Mouse (Mus musculus) cerebellum, postnatal 14 days (tissue): ENCODE data around the gene Hsdl2.
"Not testable (repeated sequence)": the region's sequence is repeated elsewhere in the genome, so short reads cannot be mapped to it uniquely, and the experiment has no call there.

ENCODE experiments used
- DNase-seq, 2 experiments: peaks; one replicate each; pipeline ENCODE4 v3.0.0; 2021; ENCODE audit warnings: mixed read lengths in 2 of 2

Gene Hsdl2

DNA sequence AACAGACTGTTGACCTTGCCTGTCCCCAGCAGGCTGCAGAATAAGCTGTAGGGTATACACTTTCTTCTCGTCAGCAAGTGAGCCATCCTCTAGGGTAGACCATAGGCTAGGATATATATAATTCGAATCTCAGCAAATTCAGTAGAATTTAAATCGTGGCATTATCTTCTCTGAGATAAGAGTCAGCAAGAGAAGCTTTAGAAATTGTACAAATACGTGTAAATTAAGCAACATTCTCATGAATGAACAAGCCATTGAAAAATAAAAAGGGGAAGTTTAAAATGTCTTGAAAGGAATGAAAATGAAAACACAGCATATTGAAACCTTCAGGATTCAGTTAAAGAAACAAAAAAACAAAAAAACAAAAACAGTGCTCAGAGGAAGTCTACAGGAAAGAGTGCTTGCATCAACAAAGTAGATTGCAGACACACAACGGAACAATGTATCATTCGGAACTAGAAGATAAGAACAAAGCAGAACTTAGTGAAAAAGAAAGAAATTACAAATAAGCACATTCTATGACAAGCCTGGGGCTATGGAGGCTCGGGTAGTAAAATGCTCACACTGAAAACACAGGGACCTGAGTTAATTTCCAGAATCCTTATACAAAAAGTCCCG lies 15.7 kb upstream of the Hsdl2 start:
- no peak for DNase-seq

DNA sequence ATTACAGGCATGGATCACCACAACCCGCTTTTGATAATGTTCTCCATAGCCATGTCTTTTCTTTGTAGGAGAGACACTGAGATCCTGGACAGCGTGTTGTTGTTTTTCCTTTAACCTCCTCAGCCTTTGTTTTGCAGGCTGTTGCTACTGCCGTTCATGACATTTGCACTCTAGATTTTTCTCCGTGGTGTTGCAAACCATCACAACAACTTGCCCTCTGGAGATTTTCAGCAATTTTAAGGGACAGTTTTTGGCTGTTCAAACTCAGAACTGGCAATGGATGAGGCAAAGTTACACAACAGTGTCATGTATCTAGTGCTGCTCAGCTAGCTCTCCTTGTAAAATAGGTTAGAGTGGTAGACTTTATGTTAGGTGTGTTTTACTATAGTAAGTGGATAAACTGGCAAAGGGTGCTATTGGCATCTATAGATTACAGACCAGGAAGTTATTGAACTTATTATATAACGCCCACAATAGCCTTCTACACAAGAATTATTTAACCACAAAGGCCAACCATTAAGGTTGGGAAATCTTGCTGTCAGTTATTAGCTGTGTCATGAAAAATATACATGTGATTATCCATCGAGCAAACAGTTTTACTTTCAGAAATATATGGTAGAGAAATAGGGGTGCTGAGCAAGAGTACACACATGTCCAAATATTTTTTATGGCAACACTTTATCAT lies 13.6 kb upstream of the Hsdl2 start:
- no peak for DNase-seq

DNA sequence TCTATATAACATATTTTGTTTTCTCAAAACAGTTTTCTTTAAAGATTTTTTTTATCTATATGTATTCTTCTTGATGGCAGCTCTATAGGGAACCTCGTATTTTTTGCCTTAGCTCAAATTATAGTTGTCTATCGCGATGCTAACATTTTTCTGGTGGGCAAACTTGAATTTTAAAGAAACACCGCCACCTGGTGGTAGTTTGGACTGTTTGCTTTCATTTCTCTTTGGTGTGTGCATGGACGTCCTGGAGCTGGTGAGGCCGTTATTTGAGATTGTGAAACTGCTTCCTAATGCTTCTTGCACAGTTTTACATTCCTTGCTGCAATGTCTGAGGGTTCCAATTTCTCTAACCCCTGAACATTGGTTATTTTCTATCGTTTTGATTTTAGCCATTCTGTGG lies 11.8 kb upstream of the Hsdl2 start:
- DNase-seq: peak; percentile 84 to 86

DNA sequence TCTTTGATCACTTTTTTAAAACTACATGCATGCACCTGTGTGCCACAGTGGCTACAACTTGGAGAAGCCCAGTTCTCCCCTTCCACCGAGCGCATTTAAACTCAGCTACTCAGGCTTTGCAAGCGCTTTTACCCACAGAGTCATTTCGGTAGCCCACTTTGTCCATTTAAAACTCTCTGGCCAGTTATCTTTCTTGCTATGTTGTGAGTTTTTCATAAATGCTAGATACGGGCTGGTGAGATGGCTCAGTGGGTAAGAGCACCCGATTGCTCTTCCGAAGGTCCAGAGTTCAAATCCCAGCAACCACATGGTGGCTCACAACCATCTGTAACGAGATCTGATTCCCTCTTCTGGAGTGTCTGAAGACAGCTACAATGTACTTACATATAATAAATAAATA lies 10.8 kb upstream of the Hsdl2 start:
- not testable (repeated sequence) for DNase-seq

- DNase-seq: no peak
These were observed 8.7 kb upstream of the Hsdl2 start for GRCm38 (mm10) chr4:59572521-59573118.

GRCm38 (mm10) chr4:59575184-59575958 lies 6.0 kb upstream of the Hsdl2 start:
- DNase-seq: no peak

DNA sequence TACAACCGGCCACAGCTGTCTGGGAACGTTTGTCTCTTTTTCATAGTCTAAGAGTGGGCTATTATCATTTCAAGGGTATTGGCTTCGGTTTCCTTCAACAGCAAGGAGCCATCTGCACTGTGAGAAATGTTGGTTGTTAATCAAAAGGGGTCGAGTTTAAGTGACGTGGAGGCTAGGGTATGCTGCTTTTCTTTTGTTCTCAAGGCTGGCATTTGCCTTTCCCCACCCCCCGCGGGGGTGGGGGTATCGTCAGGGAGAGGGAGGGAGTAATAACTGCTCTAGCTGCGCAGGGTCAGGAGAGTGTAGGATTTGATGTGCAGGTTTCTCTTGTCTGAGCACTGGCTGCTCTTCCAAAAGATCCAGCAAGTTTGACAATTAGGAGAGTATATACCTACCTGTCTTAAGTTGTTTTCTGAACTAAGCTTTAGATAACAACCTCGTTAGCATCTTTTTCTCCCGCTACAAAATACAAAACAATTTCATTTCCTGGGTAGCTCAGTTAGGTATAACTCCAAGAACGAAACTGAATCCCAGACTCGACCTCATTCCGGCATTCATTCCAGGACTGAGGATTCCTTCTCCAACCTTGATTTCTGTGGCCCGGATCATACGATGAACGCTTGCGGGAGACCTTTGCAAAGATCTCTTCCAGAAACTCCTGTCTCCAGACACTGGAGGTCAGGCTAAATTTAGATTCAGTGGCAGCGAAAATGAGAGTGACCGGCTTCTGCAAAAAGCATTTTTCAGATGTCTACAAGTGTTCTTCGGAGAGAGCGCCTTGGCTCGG lies 675 bp upstream of the Hsdl2 start:
- DNase-seq: peak; percentile 51 to 54

DNA sequence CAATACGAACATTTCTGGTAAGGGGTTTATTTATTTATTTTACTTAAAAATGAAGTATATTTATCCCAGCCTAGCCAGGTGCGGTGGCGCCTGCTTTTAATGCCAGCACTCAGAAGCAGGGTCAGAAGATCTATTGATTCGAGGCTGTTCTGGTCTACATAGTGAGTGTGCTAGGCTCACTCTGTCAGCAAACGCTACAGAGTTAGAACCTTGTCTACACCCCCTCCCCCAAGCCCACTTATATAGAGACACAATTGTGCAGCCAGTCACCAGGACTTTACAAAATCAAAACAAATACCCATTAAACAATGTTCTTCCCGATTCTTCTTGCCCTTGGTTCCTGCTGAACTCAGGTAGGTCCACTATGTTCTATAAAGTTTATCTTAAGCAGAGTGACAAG lies 823 bp downstream of the Hsdl2 start:
- peak; percentile 10 for DNase-seq

- DNase-seq: no peak
These were observed 3.7 kb downstream of the Hsdl2 start for GRCm38 (mm10) chr4:59585097-59585496.

DNA sequence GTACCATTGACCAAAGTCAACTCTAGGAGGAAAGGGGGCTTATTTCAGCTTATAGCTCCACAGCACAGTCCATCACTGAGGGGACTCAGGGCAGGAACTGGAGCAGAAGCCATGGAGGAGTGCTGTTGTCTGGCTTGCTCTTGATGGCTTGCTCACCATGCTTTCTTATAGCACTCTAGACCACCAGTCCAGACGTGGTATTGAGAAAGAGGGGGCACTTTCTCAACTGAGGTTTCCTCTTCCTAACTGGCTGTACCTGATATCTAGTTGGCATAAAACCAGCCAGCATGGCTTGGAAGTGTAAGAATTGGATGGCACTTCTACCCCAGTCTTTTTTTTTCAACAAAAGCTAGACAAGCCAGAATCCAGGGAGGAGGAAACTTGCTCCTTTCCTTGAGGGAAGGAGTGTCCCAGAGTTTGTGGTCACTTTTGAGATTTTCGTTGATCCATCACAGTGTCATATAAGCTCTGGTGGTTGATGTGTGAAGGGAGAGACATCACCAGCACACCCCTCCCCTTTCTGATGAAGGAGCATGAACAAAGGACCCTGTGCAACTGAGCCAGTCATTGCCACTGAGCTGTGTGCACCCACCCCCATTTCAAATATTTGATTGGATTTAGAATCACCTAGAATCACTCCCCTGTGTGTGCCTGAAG lies 6.0 kb downstream of the Hsdl2 start:
- DNase-seq: no peak

GRCm38 (mm10) chr4:59587872-59588226 lies 6.5 kb downstream of the Hsdl2 start:
- no peak for DNase-seq

DNA sequence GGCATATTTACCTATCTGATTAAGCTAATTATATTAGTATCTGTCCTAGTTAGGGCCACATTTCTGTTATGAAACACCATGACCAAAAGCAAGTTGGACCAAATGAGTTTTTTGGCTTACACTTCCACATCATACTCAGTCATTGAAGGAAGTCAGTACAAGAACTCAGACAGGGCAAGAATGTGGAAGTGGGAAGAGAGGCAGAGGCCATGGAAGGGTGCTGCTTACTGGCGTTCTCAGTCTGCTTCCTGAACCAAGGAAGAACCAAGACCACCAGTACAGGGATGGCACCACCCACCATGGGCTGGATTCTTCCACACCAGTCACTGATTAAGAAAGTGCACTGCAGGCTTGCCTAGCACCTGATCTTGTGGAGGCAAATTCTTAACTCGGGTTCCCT lies 13.3 kb downstream of the Hsdl2 start:
- DNase-seq: no peak

GRCm38 (mm10) chr4:59596556-59596955 lies 15.2 kb downstream of the Hsdl2 start:
- DNase-seq: no peak

DNA sequence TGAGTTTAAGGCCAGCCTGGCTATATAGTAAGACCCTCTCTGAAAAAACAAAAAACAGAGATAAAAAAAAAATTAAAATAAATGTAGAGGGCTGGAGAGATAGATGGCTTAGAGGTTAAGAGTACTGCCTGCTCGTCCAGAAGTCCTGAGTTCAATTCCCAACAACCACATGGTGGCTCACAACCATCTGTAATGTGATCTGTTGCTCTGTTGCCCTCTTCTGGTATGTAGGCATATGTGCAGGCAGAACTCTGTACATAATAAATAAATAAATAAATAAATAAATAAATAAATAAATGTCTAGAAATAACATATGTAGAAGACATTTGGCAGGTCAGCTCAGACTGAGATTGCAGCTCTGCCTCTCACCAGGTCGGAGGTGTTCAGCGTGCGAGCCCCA lies 21.3 kb downstream of the Hsdl2 start:
- DNase-seq: no peak

DNA sequence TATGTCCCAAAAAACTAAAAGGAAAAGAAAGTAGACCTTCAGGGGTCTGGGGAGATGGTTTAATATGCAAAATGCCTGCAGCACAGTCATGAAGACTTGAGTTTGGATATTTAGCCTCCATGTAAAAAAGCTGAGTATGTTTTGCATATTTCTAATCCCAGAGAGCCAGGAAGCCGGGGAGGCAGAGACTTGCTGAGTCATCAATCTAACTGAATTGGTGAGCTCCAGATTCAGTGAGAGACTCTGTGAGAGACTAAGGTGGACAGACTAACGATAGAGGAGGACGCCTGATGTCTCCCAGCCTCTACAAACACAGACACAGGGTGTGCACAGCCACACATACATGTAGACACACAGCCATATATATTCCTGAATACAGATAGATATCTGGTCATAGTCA lies 23.5 kb downstream of the Hsdl2 start:
- DNase-seq: no peak

GRCm38 (mm10) chr4:59605501-59605900 lies 24.1 kb downstream of the Hsdl2 start:
- DNase-seq: no peak

DNA sequence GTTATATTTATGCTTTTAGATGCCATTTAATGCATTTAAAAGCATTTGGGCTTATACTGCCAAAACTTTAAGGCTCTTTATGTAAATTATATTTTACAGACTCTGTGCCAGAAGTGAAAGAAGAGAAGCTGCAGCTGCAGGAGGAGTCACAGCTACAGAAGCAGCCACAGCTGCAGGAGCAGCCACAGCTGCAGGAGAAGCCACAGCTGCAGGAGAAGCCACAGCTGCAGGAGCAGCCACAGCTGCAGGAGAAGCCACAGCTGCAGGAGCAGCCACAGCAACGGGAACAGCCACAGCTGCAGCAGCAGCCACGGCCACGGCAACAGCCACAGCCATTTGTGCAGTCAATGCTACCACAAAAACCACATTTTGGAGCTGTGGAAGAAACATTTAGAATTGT lies 29.0 kb downstream of the Hsdl2 start:
- no peak for DNase-seq

- peak; percentile 21 to 28 for DNase-seq
These were observed 33.6 kb downstream of the Hsdl2 start for GRCm38 (mm10) chr4:59614986-59615385.

DNA sequence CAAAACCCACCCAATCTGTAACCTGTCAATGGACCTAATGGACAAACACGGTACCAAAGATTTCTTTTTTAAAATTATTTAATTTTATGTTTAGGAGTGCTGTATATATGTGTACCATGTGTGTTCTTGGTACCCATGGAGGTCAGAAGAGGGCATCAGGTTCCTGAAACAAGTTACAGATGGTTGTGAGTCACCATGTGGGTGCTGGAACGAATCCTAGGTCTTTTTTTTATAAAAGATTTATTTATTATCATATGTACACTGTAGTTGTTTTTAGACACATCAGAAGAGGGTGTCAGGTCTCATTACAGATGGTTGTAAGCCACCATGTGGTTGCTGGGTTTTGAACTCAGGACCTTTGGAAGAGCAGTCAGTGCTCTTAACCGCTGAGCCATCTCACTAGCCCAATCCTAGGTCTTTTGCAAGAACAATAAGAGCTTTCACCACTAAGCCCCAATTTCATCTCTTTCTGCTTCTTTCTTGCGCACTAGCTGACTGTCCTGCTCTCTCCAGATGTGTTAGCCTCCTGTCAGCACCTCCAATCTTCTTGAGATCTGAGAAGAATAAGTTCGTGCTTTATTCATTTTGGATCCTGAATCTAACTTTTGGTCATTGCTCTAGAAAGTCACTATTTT lies 38.4 kb downstream of the Hsdl2 start:
- DNase-seq: no peak

DNA sequence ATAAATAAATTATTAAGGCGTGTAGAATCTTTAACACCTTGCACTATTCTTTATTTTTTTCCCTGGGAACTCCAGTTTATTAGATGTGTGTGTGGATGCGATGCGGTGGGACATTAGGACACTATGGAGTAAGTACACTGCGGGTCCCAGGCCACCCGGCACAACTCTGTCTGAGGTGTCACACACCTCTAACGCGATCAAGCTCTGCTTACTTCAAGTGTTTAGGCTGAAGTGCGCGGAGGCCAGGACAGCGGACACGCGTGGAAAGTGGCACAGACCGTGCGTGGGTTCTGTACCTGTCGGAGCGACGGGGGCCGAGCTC lies 44.3 kb downstream of the Hsdl2 start:
- no peak for DNase-seq

DNA sequence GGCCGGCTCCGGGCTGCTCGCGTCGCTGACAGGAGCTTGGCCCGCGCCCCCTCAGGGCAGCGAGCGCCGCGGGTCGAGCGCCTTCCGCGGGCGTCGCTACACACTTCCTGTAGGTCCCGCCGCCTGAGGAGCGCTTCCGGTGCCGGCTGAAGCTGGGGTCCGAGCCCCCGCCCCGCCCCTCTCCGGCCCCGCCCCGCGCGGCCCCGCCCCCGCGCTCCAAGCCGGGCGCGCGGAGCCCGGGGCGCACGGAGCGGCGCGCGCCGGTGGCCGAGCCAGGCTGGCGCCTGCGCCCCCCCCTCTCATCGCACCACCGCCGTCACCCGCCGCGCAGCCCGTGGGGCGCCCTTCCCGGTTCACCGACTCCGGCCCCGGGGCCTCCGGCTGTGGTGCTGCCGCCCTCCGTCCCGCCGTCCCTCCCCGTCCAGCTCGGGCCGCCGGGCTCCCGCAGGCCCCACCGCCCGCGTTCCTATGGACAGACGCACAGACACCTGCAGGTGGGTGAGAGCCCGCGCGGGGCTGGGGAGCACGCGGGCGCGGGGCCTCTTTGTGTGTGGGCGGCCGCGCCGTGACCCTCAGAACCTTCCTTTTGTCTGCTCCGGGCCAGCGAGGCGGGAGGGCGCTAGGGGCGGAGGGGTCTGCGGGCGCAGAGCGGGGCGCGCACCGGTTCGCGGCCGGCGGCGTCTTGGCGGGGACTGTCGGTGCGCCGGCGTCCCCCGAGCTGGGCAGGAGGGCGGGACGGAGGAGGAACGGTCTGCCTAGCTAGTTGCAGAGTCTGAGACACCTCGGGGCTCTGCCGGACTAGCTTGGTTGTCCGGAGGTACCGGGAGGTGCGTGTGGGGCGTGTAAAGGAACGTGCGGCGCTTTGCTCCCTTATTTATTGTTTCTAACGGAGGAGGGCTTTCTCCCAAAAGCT lies 44.9 kb downstream of the Hsdl2 start, which contains the start of gene E130308A19Rik:
Gene E130308A19Rik (plus strand): TSS at position 214 of the 913 bp plus-strand sequence.
- peak; percentile 78 to 83 for DNase-seq
